Mouse (Mus musculus): Measurements from ENCODE around the gene Adora2b.

DNA sequence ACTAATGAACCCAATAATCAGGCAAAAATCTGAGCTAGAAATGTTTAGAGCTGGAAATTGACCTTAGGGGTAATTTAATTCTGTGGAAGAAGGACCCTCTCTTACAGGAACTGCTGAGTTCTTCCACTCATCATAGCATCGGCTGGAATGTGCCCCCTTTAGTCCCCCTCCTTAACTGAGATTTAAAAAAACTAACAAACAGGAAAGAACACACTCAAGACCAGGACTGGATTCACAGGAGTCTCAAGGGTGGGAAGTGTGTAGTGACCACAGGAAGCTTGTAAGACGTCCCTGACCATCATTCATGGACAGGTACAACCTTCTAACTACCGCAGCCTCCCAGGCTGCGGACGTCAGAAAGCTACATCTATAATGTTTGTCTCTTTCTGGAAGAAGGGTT lies 22.1 kb downstream of the Adora2b start:
- no peak for TF ChIP-seq CTCF (IDR thresholded peaks at IDR 0.05; ENCODE audit: insufficient read depth, low read length)
- TF ChIP-seq POLR2A (IDR thresholded peaks at IDR 0.05; ENCODE audit: borderline replicate concordance, extremely low read depth, low read depth, low read length), result no peak

Data from lung, adult 2 months (tissue).